Mouse (Mus musculus): ENCODE measurements at regions not wholly inside any gene's neighbourhood (a gene's known extent, or its start where the extent isn't known, plus 50 kb on each side); places are given as distances from the start of the nearest gene placed in this dataset.

DNA sequence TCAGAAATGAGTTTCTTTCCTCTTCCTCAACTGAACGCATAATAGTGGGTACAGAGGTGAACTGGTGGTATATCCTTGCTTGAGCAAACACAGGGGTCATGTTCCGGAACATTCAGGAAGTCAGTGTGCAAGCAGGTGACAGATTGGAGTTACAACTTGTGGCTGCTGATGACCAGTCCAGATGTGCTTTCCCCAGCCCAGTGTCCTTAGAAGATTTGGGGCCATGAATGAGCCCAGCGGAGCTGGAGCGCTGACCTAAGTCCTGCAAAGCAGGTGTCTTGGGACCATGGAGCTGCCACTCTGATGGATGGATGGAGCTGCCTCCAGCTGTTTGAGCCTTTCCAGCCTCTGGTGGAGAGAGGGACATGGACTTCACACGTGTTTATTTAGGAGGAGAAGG, 72.6 kb upstream of the Intu start:
- TF ChIP-seq JUND (conservative IDR thresholded peaks at IDR 0.05; ENCODE audit: low read depth, low read length) (no peak), EP300 (IDR thresholded peaks at IDR 0.05; ENCODE audit: low read length) (no peak)
